Mouse (Mus musculus): Measurements from ENCODE around the gene Fbxw4. TPM values are rescaled to one million over a fixed set of nuclear protein-coding genes. Genes with fewer than 3 reads are reported as not detected.

The Fbxw4 gene
- total and polyA plus RNA-seq, 2 experiments from 2014 or later, result 3.0 to 43.7 TPM

DNA sequence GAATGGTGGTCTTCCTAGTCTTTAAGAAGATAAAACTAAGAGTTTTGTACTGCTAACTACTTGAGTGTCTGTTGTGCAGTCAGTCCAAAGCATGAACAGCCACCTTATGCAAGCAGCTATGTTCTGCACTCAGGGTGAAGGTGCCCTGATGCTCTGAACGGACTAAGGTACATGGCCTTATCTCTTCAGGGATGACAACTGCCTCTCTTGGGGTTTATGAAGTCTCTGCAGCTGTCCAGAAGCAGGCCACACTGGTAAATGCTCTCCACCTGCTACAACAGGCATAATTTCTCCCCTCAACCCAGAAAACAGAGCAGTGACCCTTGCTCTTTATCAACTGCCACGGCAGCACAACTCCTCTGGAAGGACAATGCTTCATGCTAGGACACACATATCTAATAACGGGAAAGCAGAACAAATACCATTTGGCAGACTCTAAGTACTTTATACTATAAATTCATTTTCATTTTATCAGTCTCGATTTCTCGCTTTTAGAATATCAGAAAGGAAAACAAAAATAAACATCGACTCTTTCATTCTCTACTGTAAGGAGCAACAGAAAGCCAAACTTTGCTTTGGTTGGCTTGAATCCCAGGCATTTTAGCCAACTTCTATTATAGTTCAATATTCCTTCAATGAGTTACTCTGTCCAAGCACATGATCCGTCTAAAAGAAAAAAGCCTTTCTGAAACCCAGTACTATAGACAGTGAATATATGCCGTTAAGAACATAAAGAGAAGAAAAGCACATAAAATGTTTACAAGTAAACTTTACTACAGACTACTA is 3.1 kb downstream of the Fbxw4 start:
- no peak for ATAC-seq (ENCODE audit: insufficient read depth, low read depth)
- H3K27me3 ChIP-seq (ENCODE audit: control insufficient read depth, insufficient read depth, low read length), result no peaks in the 10 kb centered on the region
- TF ChIP-seq CTCF (IDR thresholded peaks at IDR 0.05; ENCODE audit: low read depth), result no peak
- no peak for TF ChIP-seq EP300 (IDR thresholded peaks at IDR 0.05; ENCODE audit: low read depth)
- 39% methylated on average over 8 of the region's 8 CpGs for WGBS
- no peak for DNase-seq (ENCODE audit: low spot score)
- H3K36me3 ChIP-seq (replicated peaks; ENCODE audit: control insufficient read depth, insufficient read depth, low read length), result no peaks in the 10 kb centered on the region
- peaks cover 23% of the 10 kb centered on the region for H3K4me1 ChIP-seq (ENCODE audit: control insufficient read depth, insufficient read depth)
- H3K9me3 ChIP-seq (replicated peaks; ENCODE audit: control insufficient read depth, low read length), result no peaks in the 10 kb centered on the region
- H3K4me3 ChIP-seq (ENCODE audit: low read depth, low read length), result no peak overlapping the region
- H3K9ac ChIP-seq (replicated peaks; ENCODE audit: low read depth, low read length), result no peak overlapping the region
- H3K27ac ChIP-seq (ENCODE audit: low read depth), result 0 out of 2 replicates have a peak overlapping the region, but pooled peaks have one; percentile 5
- H3K4me2 ChIP-seq (ENCODE audit: low read depth, low read length), result no peak overlapping the region

- Histone ChIP-seq H3K4me1 (ENCODE audit: control insufficient read depth, insufficient read depth) (peaks cover 29% of the 10 kb centered on the region), H3K4me2 (ENCODE audit: low read depth, low read length) (no peak overlapping the region), H3K27me3 (ENCODE audit: control insufficient read depth, insufficient read depth, low read length) (no peaks in the 10 kb centered on the region), H3K9ac (replicated peaks; ENCODE audit: low read depth, low read length) (no peak overlapping the region), H3K27ac (ENCODE audit: low read depth) (no peak overlapping the region), H3K36me3 (replicated peaks; ENCODE audit: control insufficient read depth, insufficient read depth, low read length) (no peaks in the 10 kb centered on the region), H3K9me3 (replicated peaks; ENCODE audit: control insufficient read depth, low read length) (no peaks in the 10 kb centered on the region), H3K4me3 (ENCODE audit: low read depth, low read length) (no peak overlapping the region)
- no peak for ATAC-seq (ENCODE audit: insufficient read depth, low read depth)
- TF ChIP-seq EP300 (IDR thresholded peaks at IDR 0.05; ENCODE audit: low read depth), result no peak
- no peak for TF ChIP-seq CTCF (IDR thresholded peaks at IDR 0.05; ENCODE audit: low read depth)
- WGBS, result 80% methylated on average over 8 of the region's 8 CpGs
- DNase-seq (ENCODE audit: low spot score), result no peak
These were observed 4.2 kb downstream of the Fbxw4 start for GRCm38 (mm10) chr19:45655870-45656269.

GRCm38 (mm10) chr19:45653986-45654385 is 6.1 kb downstream of the Fbxw4 start:
- no peak overlapping the region for H3K9ac ChIP-seq (replicated peaks; ENCODE audit: low read depth, low read length)
- H3K4me2 ChIP-seq (ENCODE audit: low read depth, low read length), result no peak overlapping the region
- no peak for DNase-seq (ENCODE audit: low spot score)
- TF ChIP-seq CTCF (IDR thresholded peaks at IDR 0.05; ENCODE audit: low read depth) (no peak), EP300 (IDR thresholded peaks at IDR 0.05; ENCODE audit: low read depth) (no peak)
- H3K4me3 ChIP-seq (ENCODE audit: low read depth, low read length), result no peak overlapping the region
- 88% methylated on average over 6 of the region's 6 CpGs for WGBS
- H3K4me1 ChIP-seq (ENCODE audit: control insufficient read depth, insufficient read depth), result peaks cover 26% of the 10 kb centered on the region
- no peak for ATAC-seq (ENCODE audit: insufficient read depth, low read depth)
- H3K27me3 ChIP-seq (ENCODE audit: control insufficient read depth, insufficient read depth, low read length), result no peaks in the 10 kb centered on the region
- no peaks in the 10 kb centered on the region for H3K36me3 ChIP-seq (replicated peaks; ENCODE audit: control insufficient read depth, insufficient read depth, low read length)
- no peak overlapping the region for H3K27ac ChIP-seq (ENCODE audit: low read depth)
- no peaks in the 10 kb centered on the region for H3K9me3 ChIP-seq (replicated peaks; ENCODE audit: control insufficient read depth, low read length)

DNA sequence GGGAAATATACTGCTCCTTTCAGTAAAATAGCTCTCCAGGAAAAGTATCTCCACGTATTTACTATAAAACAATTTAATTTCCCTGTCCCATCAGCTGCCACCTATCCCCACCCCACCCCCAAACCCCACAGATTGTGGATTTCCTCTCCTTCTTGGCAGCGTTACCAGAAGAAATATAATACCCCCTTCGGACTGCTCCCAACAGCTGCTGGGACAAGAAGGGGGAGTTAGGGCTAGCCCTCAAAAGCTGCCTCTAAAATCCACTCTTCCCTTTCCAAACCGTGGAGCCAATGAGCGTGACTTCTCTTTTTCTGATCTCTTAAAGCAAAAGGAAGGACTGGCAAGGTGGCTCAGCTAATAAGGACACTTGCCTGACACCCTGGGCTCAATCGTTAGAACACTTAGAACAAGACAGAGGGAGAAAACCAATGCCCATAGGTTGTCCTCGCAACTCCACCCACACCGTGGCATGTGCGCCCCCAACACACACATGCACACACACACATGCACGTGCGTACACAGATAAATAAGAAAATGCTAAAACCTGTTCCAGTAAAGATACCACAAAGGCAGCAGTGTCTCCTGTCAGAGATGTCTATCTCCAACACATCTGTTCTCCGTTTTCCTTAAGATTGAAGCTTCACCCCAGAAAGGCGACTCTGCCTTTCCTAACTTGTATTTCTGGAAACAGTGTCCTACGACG is 7.7 kb downstream of the Fbxw4 start:
- ATAC-seq (ENCODE audit: insufficient read depth, low read depth) (no peak), DNase-seq (ENCODE audit: low spot score) (no peak)
- TF ChIP-seq CTCF (IDR thresholded peaks at IDR 0.05; ENCODE audit: low read depth), result no peak
- TF ChIP-seq EP300 (IDR thresholded peaks at IDR 0.05; ENCODE audit: low read depth), result no peak
- Histone ChIP-seq H3K27me3 (ENCODE audit: control insufficient read depth, insufficient read depth, low read length) (no peaks in the 10 kb centered on the region), H3K36me3 (replicated peaks; ENCODE audit: control insufficient read depth, insufficient read depth, low read length) (no peaks in the 10 kb centered on the region), H3K27ac (ENCODE audit: low read depth) (no peak overlapping the region), H3K9me3 (replicated peaks; ENCODE audit: control insufficient read depth, low read length) (no peaks in the 10 kb centered on the region), H3K9ac (replicated peaks; ENCODE audit: low read depth, low read length) (no peak overlapping the region), H3K4me3 (ENCODE audit: low read depth, low read length) (no peak overlapping the region), H3K4me2 (ENCODE audit: low read depth, low read length) (no peak overlapping the region), H3K4me1 (ENCODE audit: control insufficient read depth, insufficient read depth) (peaks cover 19% of the 10 kb centered on the region)
- 55% methylated on average over 15 of the region's 15 CpGs for WGBS

DNA sequence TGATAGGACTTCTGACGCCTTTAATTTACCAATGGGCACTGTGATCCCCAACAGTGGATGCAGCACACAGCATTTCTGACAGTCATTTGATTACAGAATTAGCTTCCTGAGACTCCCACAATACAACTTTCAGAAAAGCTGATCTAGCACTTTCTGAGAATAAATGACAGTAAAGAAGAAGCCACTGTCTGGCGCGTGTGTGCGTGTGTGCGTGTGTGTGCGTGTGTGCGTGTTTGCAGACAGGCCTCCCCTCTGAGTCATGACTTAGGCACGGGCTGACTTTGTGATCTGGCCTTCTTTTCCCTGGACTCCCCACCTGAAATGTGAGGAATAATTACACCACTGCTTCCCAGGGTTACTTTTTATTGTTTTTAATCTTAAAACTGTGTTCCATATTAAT is 8.6 kb downstream of the Fbxw4 start:
- no peaks in the 10 kb centered on the region for H3K36me3 ChIP-seq (replicated peaks; ENCODE audit: control insufficient read depth, insufficient read depth, low read length)
- no peak overlapping the region for H3K9ac ChIP-seq (replicated peaks; ENCODE audit: low read depth, low read length)
- no peak for TF ChIP-seq CTCF (IDR thresholded peaks at IDR 0.05; ENCODE audit: low read depth)
- no peak for TF ChIP-seq EP300 (IDR thresholded peaks at IDR 0.05; ENCODE audit: low read depth)
- peaks cover 11% of the 10 kb centered on the region for H3K4me1 ChIP-seq (ENCODE audit: control insufficient read depth, insufficient read depth)
- H3K9me3 ChIP-seq (replicated peaks; ENCODE audit: control insufficient read depth, low read length), result no peaks in the 10 kb centered on the region
- WGBS, result 87% methylated on average over 8 of the region's 8 CpGs
- no peak overlapping the region for H3K27ac ChIP-seq (ENCODE audit: low read depth)
- H3K27me3 ChIP-seq (ENCODE audit: control insufficient read depth, insufficient read depth, low read length), result no peaks in the 10 kb centered on the region
- DNase-seq (ENCODE audit: low spot score) (no peak), ATAC-seq (ENCODE audit: insufficient read depth, low read depth) (no peak)
- H3K4me3 ChIP-seq (ENCODE audit: low read depth, low read length), result no peak overlapping the region
- H3K4me2 ChIP-seq (ENCODE audit: low read depth, low read length), result no peak overlapping the region
